Mouse (Mus musculus) embryo, embryonic 9.5 days (tissue): ENCODE results near the gene Rere.
A peak's percentile ranks its signal among the peaks of the same experiment; 100 is the strongest.
"Not testable (repeated sequence)": the region's sequence is repeated elsewhere in the genome, so short reads cannot be mapped to it uniquely, and the experiment has no call there.

Experiments
- DNase-seq: peaks from one replicate; pipeline ENCODE4 v3.0.0-alpha.2; 2017; ENCODE audit errors: extremely low spot score

The Rere gene

DNA sequence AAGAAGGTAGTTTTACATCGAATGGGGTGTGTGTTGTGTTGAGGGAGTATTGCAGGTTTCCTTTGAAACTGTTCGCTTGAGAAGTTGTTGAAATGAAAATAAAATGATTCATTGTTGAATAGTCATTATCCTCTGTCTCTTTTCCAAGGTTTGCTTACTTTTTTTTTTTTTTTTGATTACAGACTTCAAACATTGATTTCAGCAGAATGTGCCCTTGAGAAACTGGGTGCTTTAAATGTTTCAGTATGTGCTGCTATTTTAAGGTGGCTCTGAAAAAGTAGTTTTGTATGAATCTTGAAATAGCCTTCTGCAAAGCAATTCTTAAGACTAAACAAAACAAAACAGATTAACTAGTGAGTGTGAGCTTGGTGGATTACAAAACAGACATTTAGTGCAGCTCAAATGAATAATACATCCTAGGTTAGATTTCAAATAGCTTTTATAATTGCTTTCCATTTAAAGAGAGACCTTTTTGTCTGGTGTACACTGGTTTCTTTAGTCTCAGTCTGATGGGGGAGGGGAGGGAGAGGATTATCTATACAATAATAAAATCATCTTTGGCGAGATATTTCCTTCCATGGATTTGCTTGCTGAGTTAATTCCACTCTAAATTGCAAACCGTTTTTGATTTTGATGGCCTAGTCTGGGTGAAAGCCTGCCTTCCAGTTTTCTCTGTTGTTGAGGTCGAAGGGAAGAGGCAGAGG is 1.3 kb downstream of the Rere start:
- DNase-seq: no peak

GRCm38 (mm10) chr4:150283335-150283638 is 1.8 kb downstream of the Rere start:
- peak; percentile 39 for DNase-seq

DNA sequence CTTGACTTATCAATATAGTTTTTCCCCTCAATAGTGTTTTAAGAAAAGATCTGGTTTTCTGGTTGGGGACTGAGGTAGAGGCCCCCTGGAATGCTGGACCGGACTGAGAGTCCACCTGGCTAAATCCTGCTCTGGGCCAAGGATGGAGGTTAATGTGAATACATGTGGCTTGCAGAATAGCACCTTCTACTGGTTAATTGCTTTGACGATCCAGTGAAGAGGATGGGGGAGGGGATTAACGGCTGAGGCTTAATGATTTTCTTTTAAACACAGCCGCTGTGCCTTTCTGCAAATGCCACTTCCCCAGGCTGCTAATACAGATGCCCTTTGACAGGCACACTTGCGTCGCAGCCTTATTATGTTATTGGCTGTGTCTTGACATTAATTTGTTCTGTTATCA is 2.5 kb downstream of the Rere start:
- peak; percentile 61 for DNase-seq

DNA sequence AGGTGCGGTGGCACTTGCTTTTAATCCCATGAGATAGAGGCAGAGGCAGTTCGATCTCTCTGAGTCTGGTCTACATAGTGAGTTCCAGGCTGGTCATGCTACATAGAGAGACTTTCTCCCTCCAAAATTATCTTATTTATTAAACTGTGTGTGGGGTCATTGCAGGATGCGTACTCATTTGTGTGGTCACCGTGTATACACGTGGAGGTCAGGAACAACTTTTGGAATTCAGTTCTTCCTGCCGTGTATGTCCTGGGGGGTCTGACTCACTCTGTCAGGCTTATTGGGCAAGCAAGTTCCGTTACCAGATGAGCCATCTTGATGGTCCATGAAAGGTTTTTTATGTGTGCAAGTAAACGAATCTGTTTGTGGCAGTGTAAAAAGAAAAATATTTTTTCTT is 5.5 kb downstream of the Rere start:
- no peak for DNase-seq

- not testable (repeated sequence) for DNase-seq
Measured at GRCm38 (mm10) chr4:150287463-150287862, 6.0 kb downstream of the Rere start.

GRCm38 (mm10) chr4:150291900-150292299 is 10.5 kb downstream of the Rere start:
- DNase-seq: no peak

- no peak for DNase-seq
Measured at GRCm38 (mm10) chr4:150294870-150295269, 13.4 kb downstream of the Rere start.

DNA sequence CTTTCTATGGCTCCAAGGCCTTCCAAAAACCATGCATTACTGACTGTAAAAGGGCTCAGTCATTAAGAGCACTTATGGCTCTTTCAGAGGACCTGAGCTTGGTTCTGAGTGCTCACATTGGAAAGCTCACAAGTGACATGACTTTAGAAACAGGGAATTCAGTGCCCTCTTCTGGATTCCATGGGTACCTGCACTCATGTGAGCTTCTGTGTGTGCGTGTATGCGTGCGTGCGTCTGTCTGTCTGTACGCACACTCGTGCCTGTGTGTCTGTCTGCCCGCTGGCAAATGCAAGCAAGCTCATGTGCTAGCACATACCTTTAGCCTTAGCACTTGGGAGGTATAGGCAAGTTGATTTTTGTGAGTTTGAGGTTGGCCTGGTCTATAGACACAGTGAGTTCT is 14.5 kb downstream of the Rere start:
- no peak for DNase-seq

GRCm38 (mm10) chr4:150302726-150303125 is 21.3 kb downstream of the Rere start:
- no peak for DNase-seq

DNA sequence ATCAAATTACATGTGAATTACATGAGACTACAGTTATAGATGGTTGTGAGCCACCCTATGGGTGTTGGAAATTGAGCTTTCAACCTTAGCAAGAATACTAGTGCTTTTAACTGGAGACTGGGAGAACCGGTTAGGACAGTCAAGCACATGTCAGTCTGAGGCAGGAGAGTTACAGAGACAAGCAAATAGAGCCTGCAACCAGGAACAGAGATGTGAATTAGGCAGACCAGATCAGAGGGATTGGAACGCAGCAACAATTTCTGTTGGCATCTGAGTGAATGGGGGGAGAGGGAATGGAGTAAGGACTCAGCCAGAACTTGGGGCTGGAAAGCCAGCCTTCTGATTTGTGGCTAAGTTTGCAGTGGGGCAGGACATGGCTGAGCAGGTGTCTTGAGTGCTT is 25.3 kb downstream of the Rere start:
- DNase-seq: no peak

DNA sequence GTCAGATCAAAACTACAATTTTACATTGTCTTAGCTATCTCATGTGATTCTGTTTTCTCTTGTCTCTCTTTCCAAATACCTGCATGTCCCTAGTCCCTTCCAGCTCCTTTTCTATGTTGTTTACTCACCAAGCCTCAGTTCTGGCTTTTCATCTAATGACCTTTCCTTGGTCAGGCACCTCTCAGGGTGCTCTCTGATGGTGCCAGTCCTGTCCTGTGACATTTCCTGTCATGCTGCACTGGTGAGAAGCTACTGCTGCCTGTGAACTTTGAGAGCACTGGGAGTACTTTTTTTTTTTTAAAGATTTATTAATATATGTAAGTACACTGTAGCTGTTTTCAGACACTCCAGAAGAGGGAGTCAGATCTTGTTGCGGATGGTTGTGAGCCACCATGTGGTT is 25.8 kb downstream of the Rere start:
- DNase-seq: no peak

DNA sequence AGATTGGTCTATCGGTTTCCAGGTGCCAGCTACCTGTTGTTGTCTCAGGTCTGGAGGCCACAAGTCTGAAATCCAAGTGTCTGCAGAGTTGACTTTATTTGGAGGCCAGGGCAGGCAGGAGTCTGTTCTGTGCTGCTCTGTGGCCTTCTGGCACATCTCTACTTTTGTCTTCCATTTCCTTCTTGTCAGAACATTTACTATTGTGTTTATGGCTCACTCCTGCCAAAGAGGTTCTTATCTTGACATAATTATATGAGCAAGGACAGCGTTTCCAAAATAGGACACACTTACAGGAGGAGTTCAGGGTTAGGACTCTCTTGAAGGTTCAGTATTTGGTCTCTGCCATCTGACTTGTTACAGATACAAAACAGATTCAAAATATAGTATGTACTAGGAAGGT is 30.0 kb downstream of the Rere start:
- no peak for DNase-seq

GRCm38 (mm10) chr4:150312646-150313045 is 31.2 kb downstream of the Rere start:
- DNase-seq: no peak

DNA sequence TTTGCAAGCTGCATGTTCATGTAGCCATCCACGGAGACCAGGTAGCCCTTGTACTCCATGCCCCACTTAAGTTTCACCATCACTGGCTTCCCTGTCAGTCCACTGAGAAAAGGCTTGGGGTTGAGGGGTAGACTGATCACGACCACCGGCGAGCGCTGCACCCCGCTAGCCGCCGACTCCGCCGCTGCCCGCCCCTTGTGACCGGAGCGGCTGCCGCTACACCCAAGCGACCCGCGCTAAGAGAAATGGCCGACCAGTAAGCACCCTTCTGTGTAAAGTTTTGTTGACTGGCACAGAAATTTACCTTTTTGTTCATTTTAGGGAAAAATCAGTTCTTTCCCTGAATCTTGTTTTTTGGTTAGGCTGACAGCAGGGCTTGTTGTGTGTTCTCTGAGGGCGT is 33.9 kb downstream of the Rere start:
- DNase-seq: no peak

GRCm38 (mm10) chr4:150316546-150316945 is 35.1 kb downstream of the Rere start:
- no peak for DNase-seq

DNA sequence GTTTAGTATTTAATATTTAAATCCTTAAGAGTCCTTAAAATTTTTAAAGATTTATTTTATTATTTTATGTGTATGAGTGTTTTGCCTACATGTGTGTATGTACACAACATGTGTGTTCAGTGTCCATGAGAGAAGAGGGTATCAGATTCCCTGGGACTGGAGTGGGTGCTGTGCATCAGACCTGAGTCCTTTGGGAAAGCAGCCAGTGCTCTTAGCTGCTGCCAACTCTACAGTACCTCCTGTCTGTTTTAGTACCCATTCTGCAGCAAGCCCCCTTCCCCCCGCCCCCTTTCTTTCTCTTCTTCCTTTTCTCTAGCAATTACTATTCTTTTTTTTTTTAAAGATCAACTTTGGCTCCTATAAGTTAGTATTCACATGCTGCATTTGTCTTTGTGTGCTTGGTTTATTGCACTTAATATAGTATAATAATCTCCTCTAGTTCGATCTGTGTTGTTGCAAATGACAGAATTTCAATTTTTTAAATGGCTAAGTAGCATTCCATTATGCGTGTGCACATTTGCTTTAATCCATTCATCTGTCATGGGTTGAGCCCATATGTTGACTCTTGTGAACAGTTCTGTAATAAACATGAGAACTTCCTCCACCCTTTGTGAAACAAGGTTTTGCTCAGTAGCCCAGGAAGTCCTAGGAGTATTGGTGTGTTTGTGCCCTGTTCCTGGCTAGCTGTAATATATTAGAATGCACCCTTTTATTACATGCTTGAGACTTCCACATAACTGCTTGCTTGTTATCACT is 43.8 kb downstream of the Rere start:
- DNase-seq: no peak

- no peak for DNase-seq
Measured at GRCm38 (mm10) chr4:150326005-150326404, 44.6 kb downstream of the Rere start.

DNA sequence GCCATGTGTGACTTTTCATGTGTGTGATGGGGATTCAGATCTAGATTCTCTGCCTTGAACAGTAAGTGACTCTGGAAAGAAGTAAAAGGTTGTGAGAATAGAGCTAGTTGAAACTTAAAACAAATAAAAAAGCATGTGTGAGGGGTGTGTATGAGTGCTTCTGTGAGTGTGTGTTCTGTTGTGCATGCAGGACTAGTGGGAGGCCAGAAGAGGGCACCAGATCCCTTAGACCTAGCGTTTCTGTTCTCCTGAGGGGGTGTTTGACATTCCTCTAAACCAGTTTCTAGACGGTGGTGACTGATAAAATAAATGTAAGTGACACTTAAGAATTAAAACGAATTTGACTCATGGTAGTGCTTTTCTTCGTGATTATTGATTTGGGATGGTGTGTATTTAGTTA is 46.0 kb downstream of the Rere start:
- no peak for DNase-seq

GRCm38 (mm10) chr4:150333927-150334682 is 52.7 kb downstream of the Rere start:
- DNase-seq: no peak

DNA sequence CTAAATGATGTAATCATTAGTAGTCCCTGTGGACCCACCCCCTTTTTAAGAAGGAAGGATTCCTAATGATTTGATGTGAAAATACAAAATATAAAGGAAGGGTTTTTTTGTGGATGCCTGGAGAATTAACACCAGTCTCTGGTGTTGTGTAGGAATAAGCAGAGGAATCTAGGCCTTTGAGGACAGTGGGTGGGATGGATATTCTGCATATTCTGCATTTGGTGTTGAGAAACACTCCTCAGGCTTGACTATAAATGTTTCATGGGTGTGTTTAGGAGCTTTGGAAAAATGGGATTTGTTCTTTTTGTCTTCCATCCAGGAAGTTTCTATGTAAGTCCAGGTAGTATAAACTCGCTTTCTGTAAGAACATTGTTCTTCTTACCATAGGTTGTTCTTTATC is 55.8 kb downstream of the Rere start:
- no peak for DNase-seq

DNA sequence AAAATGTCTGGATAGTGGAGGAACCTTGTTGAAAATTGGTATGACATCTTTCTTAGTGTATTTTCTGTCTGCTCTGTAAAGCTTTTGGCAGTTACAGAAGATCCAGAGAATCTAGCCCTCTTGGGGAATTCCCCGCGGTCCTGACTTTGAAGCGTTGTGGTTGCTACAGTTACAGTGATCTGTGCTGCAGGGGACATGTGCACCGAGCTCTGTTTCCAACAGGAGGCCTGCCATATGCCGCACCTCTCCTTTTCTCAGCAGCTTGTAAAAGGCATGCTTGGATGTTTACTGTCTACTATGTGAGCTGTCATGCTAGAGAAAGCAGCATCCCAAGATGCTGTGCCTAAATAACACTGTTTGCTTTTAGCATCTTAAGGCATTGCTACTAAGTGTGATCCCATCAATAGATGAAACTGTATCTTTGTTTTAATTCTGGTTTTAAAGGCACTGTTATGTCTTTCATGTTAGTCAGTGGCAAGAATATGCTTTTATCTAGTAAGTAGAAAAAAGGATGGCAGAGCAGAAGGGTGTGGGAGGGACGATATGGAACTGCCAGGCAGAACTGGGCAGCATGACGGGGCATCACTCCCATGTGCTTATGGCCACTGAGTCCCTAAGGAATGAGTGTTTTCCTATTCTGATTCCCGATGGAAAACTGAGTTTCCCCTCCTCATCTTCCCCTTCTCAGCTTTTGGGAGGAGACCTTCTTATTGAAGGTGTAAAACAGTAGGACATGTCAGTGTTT is 57.6 kb downstream of the Rere start:
- no peak for DNase-seq

DNA sequence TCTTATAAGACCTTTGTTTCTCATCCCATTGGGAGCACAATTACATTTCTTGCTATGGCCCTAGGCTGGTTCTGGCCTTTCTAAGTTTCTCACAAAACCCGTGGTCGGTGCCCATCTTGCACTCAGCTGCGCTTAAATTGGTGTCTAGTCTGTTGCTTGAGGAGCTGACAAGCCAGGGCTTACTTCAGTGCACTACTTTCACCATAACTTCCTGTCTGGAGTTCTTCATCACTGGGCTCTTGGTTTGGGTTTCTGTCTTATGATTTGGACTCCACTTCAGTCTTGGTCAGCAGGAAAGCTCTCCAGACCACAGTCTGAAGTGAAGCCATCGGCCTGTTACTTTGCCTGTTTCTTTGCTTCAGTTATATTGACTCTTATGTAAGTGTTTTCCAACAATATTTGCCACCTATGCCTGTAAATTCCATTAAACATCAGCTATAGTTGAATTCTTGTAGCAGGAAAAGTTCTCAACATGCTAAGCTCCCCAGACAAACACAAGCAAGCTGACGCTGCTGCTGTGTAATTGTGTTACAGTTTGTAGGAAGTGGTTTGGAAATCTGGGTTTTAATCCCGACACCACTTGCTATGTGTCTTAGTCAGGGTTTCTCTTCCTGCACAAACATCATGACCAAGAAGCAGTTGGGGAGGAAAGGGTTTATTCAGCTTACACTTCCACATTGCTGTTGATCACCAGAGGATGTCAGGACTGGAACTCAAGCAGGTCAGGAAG is 59.5 kb downstream of the Rere start:
- no peak for DNase-seq
